Mouse (Mus musculus) midbrain, embryonic 11.5 days (tissue): ENCODE results near the gene Bud13. TPM values are rescaled to one million over a fixed set of nuclear protein-coding genes. Genes with fewer than 3 reads are reported as not detected.

ENCODE experiments used
- ATAC-seq: fragments of 200-750 bp; cut with Nextera tagmentation; 2 replicates; pipeline ENCODE4 v1.8.0; 2017; ENCODE audit warnings: moderate TSS enrichment, moderate library complexity; ENCODE audit not compliant: low FRiP score
- DNase-seq: peaks from one replicate; pipeline ENCODE4 v3.0.0; 2015; ENCODE audit warnings: low spot score; ENCODE audit errors: missing footprints
- H3K27ac ChIP-seq: fragments of 300-500 bp; sonication (generic); 2 replicates; pipeline ENCODE4 v1.5.1; 2014; ENCODE audit warnings: low read depth, low read length
- H3K27me3 ChIP-seq: fragments of 300-500 bp; sonication (generic); 2 replicates; pipeline ENCODE4 v1.6.1; 2014; ENCODE audit warnings: mild to moderate bottlenecking, low read length, moderate library complexity, mixed read lengths; ENCODE audit not compliant: control insufficient read depth, insufficient read depth
- H3K36me3 ChIP-seq: fragments of 300-500 bp; sonication (generic); 2 replicates; pipeline ENCODE4 v1.6.1; 2014; ENCODE audit warnings: mild to moderate bottlenecking, low read length, moderate library complexity, mixed read lengths; ENCODE audit not compliant: control insufficient read depth, insufficient read depth
- H3K4me1 ChIP-seq: fragments of 300-500 bp; sonication (generic); 2 replicates; pipeline ENCODE4 v1.6.1; 2014; ENCODE audit warnings: low read length; ENCODE audit not compliant: control insufficient read depth, insufficient read depth
- H3K4me2 ChIP-seq: fragments of 300-500 bp; sonication (generic); 2 replicates; pipeline ENCODE4 v1.6.1; 2014; ENCODE audit warnings: mild to moderate bottlenecking, moderate library complexity
- H3K4me3 ChIP-seq: fragments of 300-500 bp; sonication (generic); 2 replicates; pipeline ENCODE4 v1.5.1; 2014; ENCODE audit warnings: low read depth, low read length
- H3K9ac ChIP-seq: fragments of 300-500 bp; sonication (generic); 2 replicates; pipeline ENCODE4 v1.6.1; 2014; ENCODE audit warnings: low read length
- H3K9me3 ChIP-seq: fragments of 300-500 bp; sonication (generic); 2 replicates; pipeline ENCODE4 v1.6.1; 2016; ENCODE audit warnings: low read length; ENCODE audit not compliant: control insufficient read depth
- WGBS: fragments of 180-500 bp; shearing (Covaris S2); extraction: QIAGEN DNeasy Blood & Tissue Kit; methylation state at CpG from one replicate; pipeline ENCODE4 v1.1.7; 2014; 5-methylcytosine and 5-hydroxymethylcytosine counted together
- polyA plus RNA-seq: library from polyadenylated mRNA; unstranded; fragments of >200 nt; fragmentation: Nextera tagmentation; extraction: Ambion mirVana; gene quantifications from 2 replicates; pipeline ENCODE4 v1.2.1, GENCODE M21; 2014

The Bud13 gene
- polyA plus RNA-seq, 1 experiment from 2014 or later = 26.4 TPM

GRCm38 (mm10) chr9:46338384-46338783 lies 55.6 kb downstream of the Bud13 start:
- H3K4me2 ChIP-seq = no peak overlapping the region
- H3K4me3 ChIP-seq = no peak overlapping the region
- H3K4me1 ChIP-seq = peaks cover 25% of the 10 kb centered on the region
- peak; percentile 82 for DNase-seq
- ATAC-seq = no peak
- H3K9ac ChIP-seq = no peak overlapping the region
- H3K27me3 ChIP-seq = peaks cover 13% of the 10 kb centered on the region
- H3K36me3 ChIP-seq = no peaks in the 10 kb centered on the region
- WGBS = 13% methylated on average over 4 of the region's 4 CpGs
- peak overlapping the region; percentile 14; the same call in 1 of the 2 replicates for H3K27ac ChIP-seq
- H3K9me3 ChIP-seq = no peaks in the 10 kb centered on the region

- Histone ChIP-seq H3K27ac (no peak overlapping the region), H3K4me1 (peaks cover 25% of the 10 kb centered on the region), H3K9me3 (no peaks in the 10 kb centered on the region), H3K36me3 (no peaks in the 10 kb centered on the region), H3K4me2 (no peak overlapping the region), H3K4me3 (no peak overlapping the region), H3K9ac (0 out of 2 replicates have a peak overlapping the region, but pooled peaks have one; percentile 9), H3K27me3 (peaks cover 11% of the 10 kb centered on the region)
- DNase-seq (peak; percentile 72), ATAC-seq (no peak)
- 80% methylated on average over 4 of the region's 4 CpGs for WGBS
Observed at GRCm38 (mm10) chr9:46339051-46339652, 56.3 kb downstream of the Bud13 start.

GRCm38 (mm10) chr9:46345887-46346665 lies 63.3 kb downstream of the Bud13 start:
- no peak overlapping the region for H3K9ac ChIP-seq
- ATAC-seq (no peak), DNase-seq (peak; percentile 54)
- no peaks in the 10 kb centered on the region for H3K9me3 ChIP-seq
- WGBS = 90% methylated on average over 4 of the region's 4 CpGs
- no peaks in the 10 kb centered on the region for H3K36me3 ChIP-seq
- peaks cover 4% of the 10 kb centered on the region; the same call in 1 of the 2 replicates for H3K27me3 ChIP-seq
- H3K4me2 ChIP-seq = no peak overlapping the region
- no peak overlapping the region for H3K27ac ChIP-seq
- no peaks in the 10 kb centered on the region for H3K4me1 ChIP-seq
- no peak overlapping the region for H3K4me3 ChIP-seq

Other genes with a start within 250 kb of the Bud13 start
- gene Apoa1, start 54.4 kb upstream of the Bud13 start, polyA plus RNA-seq = 0.68 and 1.00 TPM in 2 replicates
- gene Apoc3, start 47.4 kb upstream of the Bud13 start, polyA plus RNA-seq = not detected in 2 replicates
- not detected in 2 replicates for gene Apoa4, start 42.3 kb upstream of the Bud13 start, polyA plus RNA-seq
- gene Apoa5, start 14.4 kb upstream of the Bud13 start, polyA plus RNA-seq = 0.15 TPM in 1 of 2 replicates, not detected in the other
- gene Zpr1, start 9.9 kb upstream of the Bud13 start, polyA plus RNA-seq = 59.3 and 62.0 TPM in 2 replicates
- 0.15 TPM in 1 of 2 replicates, not detected in the other for gene 4931429L15Rik, start 37.0 kb downstream of the Bud13 start, polyA plus RNA-seq